Mouse (Mus musculus) layer of hippocampus, postnatal 36 days (tissue): ENCODE measurements around the gene Zfp697. TPM values are rescaled to one million over a fixed set of nuclear protein-coding genes. Genes with fewer than 3 reads are reported as not detected.
"Not testable (repeated sequence)": the region's sequence is repeated elsewhere in the genome, so short reads cannot be mapped to it uniquely, and the experiment has no call there.

Experiments
- DNase-seq, 2 experiments: peaks; one replicate each; pipeline ENCODE4 v3.0.0; 2022
- total RNA-seq, 2 experiments: library from RNA; stranded (reverse); gene quantifications; 2 replicates each; pipeline ENCODE4 v1.2.3; 2021

The Zfp697 gene
- total RNA-seq, 2 experiments from 2014 or later, result 27.8 to 28.2 TPM

DNA sequence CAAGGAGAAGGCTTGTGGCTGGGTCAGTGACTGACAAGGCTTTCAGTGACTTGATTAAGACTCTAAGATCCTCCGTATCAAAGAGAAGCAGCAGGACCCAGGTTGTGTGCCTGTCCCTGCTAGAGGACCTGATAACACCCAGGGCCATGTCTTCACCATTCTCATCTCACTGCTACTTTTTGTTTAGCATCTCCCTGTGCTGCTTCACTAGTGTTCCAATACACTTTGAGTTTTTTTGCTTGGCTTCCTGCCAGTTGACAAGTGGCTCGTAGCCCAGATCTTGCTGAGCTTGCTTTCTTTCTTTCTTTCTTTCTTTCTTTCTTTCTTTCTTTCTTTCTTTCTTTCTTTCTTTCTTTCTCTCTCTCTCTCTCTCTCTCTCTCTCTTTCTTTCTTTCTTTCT lies 140.5 kb downstream of the Zfp697 start:
- not testable (repeated sequence) for DNase-seq

DNA sequence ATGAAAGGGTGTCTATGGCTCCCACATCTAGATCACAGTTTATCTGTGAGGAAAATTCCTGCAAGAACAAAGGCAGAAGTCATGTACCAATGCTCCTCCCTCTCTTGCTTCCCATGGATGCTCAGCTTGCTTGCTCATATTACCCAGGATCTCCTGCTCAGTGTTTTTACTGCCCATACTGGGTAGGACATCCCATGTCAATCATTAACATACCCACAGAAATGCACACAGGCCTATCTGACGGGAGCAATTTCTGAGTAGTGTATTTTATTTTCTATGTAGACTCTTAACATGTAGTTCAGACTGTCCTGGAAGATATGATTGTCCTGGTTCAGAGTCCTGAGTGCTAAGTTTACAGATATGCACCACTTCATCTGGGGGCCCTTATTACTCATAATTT lies 142.3 kb downstream of the Zfp697 start:
- DNase-seq, result not testable (repeated sequence)

DNA sequence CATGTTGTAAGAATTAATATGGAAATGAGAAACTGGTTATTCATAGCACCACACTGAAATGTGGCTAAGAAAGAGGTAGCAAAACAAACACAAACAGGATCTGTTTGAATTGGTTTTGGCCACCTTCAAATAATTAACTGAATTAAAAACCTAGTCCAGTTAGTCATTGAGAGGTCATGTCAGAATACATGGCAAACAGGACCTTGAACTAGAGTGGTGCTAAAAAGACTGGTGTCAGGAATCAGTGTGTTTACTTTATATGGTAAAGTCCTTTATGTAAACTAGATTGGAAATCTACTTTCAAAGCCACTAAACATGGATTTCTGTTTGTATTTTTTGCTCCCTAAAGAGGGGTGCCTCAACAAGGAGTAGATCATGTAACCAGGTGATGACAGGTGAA lies 142.7 kb downstream of the Zfp697 start:
- DNase-seq, result not testable (repeated sequence)

DNA sequence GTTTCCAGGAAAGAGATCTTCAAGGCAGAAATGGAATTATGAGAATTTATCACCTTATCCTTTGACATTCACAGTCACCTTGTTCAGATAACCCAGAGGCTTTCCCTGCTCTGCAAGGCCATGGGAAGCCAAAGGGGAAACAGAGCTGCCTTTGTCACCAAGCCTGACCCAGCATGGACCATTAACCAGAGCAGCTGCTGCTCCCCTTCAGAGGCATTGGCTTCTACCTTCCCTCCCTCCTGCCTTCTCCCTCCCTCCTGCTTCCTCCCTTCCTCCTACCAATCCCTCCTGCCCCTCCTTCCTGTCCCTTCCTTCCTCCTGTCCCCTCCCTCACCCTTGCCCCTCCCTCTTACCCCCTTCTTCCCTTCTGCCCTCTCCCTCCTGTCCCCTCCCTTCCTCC lies 165.4 kb downstream of the Zfp697 start:
- not testable (repeated sequence) for DNase-seq

DNA sequence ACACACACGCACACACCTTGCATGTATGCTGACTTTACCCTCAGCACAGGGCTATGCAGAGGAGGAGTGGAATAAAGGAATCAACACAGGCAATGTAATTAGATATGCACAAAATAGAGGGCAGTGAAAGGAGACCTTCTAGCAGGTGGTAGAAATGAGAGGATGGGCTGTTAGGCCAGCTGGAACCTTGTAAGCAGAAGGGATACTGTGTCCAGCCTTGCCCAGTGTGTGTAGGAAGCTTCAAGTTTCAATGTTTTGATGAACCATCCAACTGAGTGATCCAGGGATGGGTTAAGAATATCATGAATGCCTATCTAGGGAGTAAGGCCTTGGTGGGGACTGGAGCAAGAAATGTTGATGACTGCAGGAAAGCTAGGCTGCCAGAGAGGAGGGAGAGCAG lies 166.2 kb downstream of the Zfp697 start:
- DNase-seq, result not testable (repeated sequence)

DNA sequence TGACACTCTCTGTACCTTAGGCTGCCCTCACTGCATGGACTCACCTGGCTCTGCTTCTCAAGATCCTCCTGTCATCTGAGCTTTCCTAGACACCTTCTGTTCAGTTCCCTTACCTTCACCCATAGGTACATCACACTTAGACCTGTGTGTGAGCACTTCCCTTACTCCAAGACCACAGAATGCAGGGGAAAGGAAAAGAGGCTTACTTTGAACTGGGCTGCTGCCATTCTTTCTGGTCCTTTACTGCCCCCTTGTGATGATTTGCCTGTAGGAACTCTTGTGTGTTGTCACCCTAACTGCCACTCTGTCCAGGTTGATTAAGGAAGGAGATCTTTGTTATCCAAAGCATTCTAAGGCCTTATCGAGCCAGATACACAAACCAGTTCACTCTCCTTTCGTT lies 168.0 kb downstream of the Zfp697 start:
- DNase-seq, result not testable (repeated sequence)

DNA sequence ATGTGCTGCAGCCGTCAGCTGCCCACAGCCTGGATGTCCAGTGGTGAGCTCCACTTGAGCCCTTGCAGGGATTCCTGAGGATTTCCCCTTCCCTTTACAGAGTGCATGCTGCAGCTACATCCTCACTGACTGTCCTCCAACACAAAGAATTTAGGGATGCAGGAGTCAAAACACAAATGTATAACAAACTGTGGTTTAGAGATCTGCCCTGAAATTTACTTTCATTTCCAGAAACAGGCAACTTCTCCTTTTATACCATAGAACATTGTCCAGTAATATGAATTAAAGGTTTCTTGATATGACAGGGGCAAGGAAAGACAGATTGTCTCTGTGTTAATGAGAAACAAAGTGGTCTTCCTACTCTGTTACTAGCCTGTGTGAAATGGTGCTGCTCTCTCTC lies 168.6 kb downstream of the Zfp697 start:
- DNase-seq, result not testable (repeated sequence)

DNA sequence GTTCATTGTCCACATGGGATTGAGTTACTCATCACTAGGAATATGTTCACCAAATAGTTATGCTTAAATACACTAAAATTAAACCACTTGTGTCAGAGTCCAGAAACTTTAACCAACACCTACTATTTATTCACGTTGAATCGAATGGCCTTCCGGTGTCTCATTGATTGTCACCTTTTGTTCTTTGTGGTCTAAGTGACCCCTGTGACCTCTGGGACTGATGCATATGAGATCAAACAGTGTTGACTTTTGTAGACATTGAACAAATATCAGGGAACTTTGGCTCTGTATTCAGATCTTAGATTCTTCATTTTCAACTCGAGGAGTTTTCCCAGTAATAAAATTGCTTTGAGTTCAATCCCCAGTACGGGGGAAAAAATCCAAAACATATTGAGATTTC lies 178.4 kb downstream of the Zfp697 start:
- DNase-seq, result not testable (repeated sequence)

DNA sequence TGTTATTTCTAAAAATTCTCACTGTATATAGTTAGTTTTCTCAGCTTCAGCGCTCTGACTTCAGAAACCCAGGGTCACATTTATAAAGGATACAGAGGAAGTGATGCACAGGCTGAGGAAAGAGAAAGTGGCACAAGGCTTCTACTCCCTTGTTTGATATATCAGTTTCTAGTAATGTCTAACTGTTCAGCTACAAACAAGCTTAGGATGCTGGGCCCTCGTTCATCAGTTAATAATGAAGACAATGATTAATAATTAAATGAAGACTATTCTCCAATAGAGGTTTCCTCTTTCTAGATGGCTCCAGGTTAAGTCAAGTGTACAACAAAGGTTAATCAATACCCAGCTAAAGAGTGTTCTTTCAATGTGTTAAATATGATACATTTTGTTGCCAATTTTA lies 181.6 kb downstream of the Zfp697 start:
- DNase-seq, result not testable (repeated sequence)

DNA sequence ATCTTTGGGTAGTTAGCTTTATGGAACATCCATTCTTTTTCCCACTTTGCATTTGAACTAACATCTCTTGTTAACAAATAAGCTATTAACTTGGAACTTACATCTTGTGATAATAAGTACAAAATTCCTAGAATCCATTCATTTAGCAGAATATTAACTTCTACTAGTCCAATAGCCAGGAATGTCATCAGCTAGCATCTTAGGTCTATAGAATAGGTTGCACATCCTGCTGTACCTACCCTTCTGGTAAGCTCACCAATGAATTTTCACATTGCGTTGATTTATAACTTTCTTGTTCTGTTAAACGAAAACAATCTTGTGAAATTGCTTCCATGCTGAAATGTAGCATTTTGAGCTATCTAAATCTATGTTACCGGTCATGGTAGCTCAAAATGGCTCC lies 182.6 kb downstream of the Zfp697 start:
- DNase-seq, result not testable (repeated sequence)

DNA sequence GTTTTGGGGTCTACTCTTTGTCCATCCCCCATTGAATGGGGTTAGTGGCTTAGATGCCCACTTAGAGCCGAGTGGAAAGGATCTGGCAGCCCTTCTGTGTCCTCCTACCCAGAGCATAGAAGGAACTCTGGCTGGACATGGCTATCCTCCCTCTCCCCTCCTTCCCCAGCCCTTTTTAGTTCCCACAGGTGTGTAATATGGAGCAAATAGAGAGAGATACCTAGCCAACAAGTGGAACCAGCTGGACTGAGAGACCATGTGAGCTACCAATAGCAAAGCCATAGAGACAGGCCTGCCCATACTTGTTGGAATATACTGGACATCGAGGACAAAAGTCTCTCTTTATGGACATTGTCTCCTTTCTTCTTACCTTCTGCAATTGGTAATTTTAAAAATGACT lies 185.5 kb downstream of the Zfp697 start:
- DNase-seq, result not testable (repeated sequence)

DNA sequence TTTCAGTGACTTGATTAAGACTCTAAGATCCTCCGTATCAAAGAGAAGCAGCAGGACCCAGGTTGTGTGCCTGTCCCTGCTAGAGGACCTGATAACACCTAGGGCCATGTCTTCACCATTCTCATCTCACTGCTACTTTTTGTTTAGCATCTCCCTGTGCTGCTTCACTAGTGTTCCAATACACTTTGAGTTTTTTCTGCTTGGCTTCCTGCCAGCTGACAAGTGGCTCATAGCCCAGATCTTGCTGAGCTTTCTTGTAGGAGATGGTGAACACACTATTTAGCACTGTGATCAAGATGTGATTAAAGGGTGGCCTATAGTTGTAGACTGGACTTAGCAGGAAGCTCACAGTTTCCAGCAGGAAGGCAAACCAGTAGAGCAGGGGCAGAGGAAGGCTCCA lies 198.8 kb downstream of the Zfp697 start:
- DNase-seq, result peak; percentile 43 to 45

DNA sequence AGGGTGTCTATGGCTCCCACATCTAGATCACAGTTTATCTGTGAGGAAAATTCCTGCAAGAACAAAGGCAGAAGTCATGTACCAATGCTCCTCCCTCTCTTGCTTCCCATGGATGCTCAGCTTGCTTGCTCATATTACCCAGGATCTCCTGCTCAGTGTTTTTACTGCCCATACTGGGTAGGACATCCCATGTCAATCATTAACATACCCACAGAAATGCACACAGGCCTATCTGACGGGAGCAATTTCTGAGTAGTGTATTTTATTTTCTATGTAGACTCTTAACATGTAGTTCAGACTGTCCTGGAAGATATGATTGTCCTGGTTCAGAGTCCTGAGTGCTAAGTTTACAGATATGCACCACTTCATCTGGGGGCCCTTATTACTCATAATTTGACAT lies 199.9 kb downstream of the Zfp697 start:
- not testable (repeated sequence) for DNase-seq

DNA sequence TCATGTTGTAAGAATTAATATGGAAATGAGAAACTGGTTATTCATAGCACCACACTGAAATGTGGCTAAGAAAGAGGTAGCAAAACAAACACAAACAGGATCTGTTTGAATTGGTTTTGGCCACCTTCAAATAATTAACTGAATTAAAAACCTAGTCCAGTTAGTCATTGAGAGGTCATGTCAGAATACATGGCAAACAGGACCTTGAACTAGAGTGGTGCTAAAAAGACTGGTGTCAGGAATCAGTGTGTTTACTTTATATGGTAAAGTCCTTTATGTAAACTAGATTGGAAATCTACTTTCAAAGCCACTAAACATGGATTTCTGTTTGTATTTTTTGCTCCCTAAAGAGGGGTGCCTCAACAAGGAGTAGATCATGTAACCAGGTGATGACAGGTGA lies 200.4 kb downstream of the Zfp697 start:
- DNase-seq, result not testable (repeated sequence)

DNA sequence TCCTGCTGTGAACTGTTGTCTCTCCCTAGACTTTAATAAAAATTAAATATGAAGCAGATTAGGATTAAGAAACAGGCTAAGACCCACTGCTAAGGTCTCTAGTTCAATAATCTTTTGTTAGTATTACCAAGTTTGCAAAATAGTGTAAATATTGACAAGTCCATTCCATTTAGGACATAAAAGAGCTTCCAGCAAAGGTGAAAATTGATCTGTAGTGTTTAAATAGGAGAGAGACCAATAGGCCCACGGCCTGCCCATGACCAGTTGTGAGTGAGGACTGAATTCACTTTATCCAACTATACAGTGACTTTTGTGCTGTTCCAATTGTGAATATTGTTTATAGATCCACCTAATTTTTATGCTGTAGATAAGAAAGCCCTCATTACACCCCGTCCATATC lies 205.5 kb downstream of the Zfp697 start:
- no peak for DNase-seq

DNA sequence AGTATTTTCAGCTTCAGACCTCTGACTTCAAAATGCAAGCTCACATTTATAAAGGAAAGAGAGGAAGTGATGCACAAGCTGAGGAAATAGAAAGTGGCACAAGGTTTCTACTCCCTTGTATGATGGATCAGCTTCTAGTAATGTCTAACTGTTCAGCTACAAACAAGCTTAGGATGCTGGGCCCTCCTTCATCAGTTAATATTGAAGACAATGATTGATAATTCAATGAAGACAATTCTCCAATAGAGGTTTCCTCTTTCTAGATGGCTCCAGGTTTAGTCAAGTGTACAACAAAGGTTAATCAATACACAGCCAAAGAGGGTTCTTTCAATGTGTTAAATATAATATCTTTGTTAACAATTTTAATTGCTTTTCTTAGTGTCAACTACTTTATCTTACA lies 206.4 kb downstream of the Zfp697 start, which contains the start of gene Gm10681:
Gene Gm10681 (minus strand): TSS at position 101 of the 400 bp plus-strand sequence.
- no peak for DNase-seq

DNA sequence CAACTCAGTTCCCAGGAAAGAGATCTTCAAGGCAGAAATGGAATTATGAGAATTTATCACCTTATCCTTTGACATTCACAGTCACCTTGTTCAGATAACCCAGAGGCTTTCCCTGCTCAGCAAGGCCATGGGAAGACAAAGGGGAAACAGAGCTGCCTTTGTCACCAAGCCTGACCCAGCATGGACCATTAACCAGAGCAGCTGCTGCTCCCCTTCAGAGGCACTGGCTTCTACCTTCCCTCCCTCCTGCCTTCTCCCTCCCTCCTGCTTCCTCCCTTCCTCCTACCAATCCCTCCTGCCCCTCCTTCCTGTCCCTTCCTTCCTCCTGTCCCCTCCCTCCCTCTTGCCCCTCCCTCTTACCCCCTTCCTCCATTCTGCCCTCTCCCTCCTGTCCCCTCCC lies 231.3 kb downstream of the Zfp697 start:
- not testable (repeated sequence) for DNase-seq

DNA sequence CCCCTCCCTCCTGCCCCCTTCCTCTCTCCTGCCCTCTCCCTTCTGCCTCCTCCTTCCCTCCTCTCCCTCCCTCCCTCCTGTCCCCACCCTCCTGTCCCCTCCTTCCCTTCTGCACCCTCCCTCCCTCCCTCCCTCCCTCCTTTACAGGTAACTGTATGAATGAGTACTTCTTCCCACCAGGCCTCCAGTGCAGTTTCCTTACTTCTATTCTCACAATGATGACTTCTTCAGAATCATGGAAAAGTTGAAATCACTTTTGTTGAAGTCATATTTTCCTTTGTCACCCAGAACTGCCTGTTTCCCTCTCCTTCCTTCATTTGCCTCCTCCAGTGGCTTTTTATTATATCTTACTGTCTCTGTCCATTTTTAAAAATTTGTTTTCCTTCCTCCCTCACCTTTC lies 231.7 kb downstream of the Zfp697 start:
- no peak for DNase-seq

DNA sequence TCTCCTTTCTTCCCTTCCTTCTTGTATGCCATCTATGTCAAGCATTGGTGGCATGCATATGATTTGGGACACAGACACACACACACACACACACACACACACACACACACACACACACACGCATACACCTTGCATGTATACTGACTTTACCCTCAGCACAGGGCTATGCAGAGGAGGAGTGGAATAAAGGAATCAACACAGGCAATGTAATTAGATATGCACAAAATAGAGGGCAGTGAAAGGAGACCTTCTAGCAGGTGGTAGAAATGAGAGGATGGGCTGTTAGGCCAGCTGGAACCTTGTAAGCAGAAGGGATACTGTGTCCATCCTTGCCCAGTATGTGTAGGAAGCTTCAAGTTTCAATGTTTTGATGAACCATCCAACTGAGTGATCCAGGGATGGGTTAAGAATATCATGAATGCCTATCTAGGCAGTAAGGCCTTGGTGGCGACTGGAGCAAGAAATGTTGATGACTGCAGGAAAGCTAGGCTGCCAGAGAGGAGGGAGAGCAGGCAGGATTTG lies 232.2 kb downstream of the Zfp697 start:
- not testable (repeated sequence) for DNase-seq

DNA sequence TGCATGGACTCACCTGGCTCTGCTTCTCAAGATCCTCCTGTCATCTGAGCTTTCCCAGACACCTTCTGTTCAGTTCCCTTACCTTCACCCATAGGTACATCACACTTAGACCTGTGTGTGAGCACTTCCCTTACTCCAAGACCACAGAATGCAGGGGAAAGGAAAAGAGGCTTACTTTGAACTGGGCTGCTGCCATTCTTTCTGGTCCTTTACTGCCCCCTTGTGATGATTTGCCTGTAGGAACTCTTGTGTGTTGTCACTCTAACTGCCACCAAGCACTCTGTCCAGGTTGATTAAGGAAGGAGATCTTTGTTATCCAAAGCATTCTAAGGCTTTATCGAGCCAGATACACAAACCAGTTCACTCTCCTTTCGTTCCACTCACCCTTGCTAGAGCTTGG lies 234.0 kb downstream of the Zfp697 start:
- DNase-seq, result not testable (repeated sequence)

DNA sequence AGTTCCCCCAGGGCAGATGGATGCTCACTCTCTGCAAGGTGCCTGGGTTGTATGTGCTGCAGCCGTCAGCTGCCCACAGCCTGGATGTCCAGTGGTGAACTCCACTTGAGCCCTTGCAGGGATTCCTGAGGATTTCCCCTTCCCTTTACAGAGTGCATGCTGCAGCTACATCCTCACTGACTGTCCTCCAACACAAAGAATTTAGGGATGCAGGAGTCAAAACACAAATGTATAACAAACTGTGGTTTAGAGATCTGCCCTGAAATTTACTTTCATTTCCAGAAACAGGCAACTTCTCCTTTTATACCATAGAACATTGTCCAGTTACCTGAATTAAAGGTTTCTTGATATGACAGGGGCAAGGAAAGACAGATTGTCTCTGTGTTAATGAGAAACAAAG lies 234.5 kb downstream of the Zfp697 start:
- DNase-seq, result not testable (repeated sequence)

DNA sequence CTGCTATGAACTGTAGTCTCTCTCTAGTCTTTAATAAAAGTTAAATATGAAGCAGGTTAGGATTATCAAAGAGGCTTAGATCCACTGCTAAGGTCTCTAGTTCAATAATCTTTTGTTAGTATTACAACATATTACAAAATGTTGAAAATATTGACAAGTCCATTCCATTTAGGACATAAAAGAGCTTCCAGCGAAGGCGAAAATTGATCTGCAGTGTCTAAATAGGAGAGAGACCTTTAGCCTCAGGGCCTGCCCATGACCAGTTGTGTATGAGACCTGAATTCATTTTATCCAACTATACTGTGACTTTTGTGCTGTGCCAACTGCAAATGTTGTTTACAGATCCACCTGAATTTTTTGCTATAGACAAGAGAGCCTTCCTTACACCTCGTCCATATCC lies 247.4 kb downstream of the Zfp697 start:
- no peak for DNase-seq

DNA sequence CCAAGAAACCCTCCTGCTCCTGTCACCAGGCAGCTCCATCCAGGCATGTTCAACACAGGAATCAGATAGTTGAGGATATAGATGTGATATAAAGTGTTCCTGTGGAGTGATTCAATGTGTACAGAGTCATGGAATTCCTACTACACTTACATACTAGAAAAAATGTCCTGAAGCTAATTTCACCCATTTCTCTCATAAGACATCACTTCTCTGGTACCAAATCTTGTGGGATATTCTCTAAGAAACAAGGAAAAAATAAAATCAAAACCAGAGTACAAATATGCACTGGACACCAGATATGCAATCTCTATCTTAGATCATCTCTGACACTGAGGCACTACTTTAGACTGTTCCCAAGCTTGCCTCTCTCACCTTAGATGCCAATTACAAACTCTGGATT lies 247.9 kb downstream of the Zfp697 start, which contains the start of gene Hsd3b5:
Gene Hsd3b5 (minus strand): TSS at position 101 of the 400 bp plus-strand sequence.
- no peak for DNase-seq

DNA sequence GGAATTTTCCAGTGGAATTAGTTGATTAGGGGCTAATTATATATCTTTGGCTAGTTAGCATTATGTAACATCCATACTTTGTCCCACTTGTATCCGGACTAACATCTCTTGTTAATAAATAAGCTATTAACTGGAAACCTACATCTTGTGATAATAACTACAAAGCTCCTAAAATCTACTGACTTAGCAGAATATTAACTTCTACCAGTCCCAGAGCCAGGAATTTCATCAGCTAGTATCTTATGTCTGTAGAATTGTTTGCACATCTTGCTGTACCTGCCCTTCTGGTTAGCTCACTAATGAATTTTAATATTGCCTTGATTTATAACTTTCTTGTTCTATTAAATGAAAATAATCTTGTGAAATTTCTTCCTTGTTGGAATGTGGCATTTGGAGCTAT lies 252.9 kb downstream of the Zfp697 start:
- no peak for DNase-seq

DNA sequence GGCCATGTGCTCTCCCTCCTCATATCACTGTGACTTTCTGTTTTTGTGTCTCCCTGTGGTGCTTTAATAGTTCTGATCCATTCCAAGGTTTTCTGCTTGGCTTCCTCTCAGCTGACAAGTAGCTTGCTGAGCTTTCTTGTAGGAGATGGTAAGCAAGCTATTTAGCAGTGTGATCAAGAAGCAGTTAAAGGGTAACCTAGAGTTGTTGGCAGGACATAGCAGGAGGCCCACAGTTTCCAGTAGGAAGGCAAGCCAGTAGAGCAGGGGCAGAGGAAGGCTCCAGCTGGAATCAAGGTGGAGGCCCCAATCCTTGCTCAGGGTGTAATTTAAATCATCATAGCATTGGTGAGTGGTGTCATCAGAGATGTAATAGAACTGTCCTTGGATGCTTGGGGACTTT lies 298.5 kb downstream of the Zfp697 start:
- DNase-seq, result no peak
